Mouse (Mus musculus) liver, embryonic 15.5 days (tissue): ENCODE data around the gene Pou2af1. TPM values are rescaled to one million over a fixed set of nuclear protein-coding genes. Genes with fewer than 3 reads are reported as not detected.

ENCODE experiments used
- ATAC-seq: fragments of 200-750 bp; cut with Nextera tagmentation; 2 replicates; pipeline ENCODE4 v1.8.0; 2017; ENCODE audit warnings: moderate number of reproducible peaks, mild to moderate bottlenecking, moderate library complexity; ENCODE audit not compliant: insufficient read depth
- H3K27ac ChIP-seq: fragments of 300-500 bp; sonication (generic); replicated peaks from 2 replicates; pipeline ENCODE4 v1.5.1; 2015; ENCODE audit warnings: mild to moderate bottlenecking, inconsistent platforms
- H3K27me3 ChIP-seq: fragments of 300-500 bp; sonication (generic); 2 replicates; pipeline ENCODE4 v1.6.1; 2015; ENCODE audit warnings: mild to moderate bottlenecking, inconsistent platforms
- H3K36me3 ChIP-seq: fragments of 300-500 bp; sonication (generic); replicated peaks from 2 replicates; pipeline ENCODE4 v1.6.1; 2015; ENCODE audit warnings: moderate library complexity, mild to moderate bottlenecking, inconsistent platforms
- H3K4me1 ChIP-seq: fragments of 300-500 bp; sonication (generic); replicated peaks from 2 replicates; pipeline ENCODE4 v1.6.1; 2015; ENCODE audit warnings: inconsistent platforms
- H3K4me2 ChIP-seq: fragments of 300-500 bp; sonication (generic); 2 replicates; pipeline ENCODE4 v1.6.1; 2015; ENCODE audit warnings: moderate library complexity, mild to moderate bottlenecking, inconsistent platforms
- H3K4me3 ChIP-seq: fragments of 300-500 bp; sonication (generic); replicated peaks from 2 replicates; pipeline ENCODE4 v1.5.1; 2015; ENCODE audit warnings: mild to moderate bottlenecking, inconsistent platforms
- H3K9ac ChIP-seq: fragments of 300-500 bp; sonication (generic); 2 replicates; pipeline ENCODE4 v1.6.1; 2015; ENCODE audit warnings: moderate library complexity, mild to moderate bottlenecking, inconsistent platforms
- H3K9me3 ChIP-seq: fragments of 300-500 bp; sonication (generic); replicated peaks from 2 replicates; pipeline ENCODE4 v1.6.1; 2016; ENCODE audit warnings: inconsistent platforms
- WGBS: fragments of 180-500 bp; shearing (Covaris S2); methylation state at CpG from one replicate; pipeline ENCODE4 v1.1.7; 2015; ENCODE audit warnings: mixed read lengths; ENCODE audit not compliant: insufficient replicate concordance; 5-methylcytosine and 5-hydroxymethylcytosine counted together
- polyA plus RNA-seq: library from polyadenylated mRNA; unstranded; fragments of >200 nt; fragmentation: Nextera tagmentation; extraction: Ambion mirVana; gene quantifications from 2 replicates; pipeline ENCODE4 v1.2.1, GENCODE M21; 2015

The Pou2af1 gene
- polyA plus RNA-seq, result 1.3 and 1.5 TPM in 2 replicates

GRCm38 (mm10) chr9:51213023-51213728 is at the start of gene Pou2af1:
TSS of gene Pou2af1 (plus strand) at chr9:51213708.
- no peaks in the 10 kb centered on the region for H3K9me3 ChIP-seq
- no peaks in the 10 kb centered on the region for H3K4me1 ChIP-seq
- no peak within 1 kb of the TSS for H3K4me2 ChIP-seq
- H3K27me3 ChIP-seq, result no peaks in the 10 kb centered on the region
- 69% methylated on average over 20 of the region's 20 CpGs for WGBS
- no peaks in the 10 kb centered on the region for H3K36me3 ChIP-seq
- ATAC-seq, result no peak
- no peak within 1 kb of the TSS for H3K9ac ChIP-seq
- H3K27ac ChIP-seq, result no peak within 1 kb of the TSS
- no peak within 1 kb of the TSS for H3K4me3 ChIP-seq

- Histone ChIP-seq H3K9ac (no peak overlapping the region), H3K4me3 (no peak overlapping the region), H3K27me3 (peaks cover 4% of the 10 kb centered on the region), H3K9me3 (no peaks in the 10 kb centered on the region), H3K27ac (no peak overlapping the region), H3K4me1 (no peaks in the 10 kb centered on the region), H3K36me3 (no peaks in the 10 kb centered on the region), H3K4me2 (no peak overlapping the region)
- WGBS, result 66% methylated on average over 5 of the region's 5 CpGs
- ATAC-seq, result no peak
Measured at GRCm38 (mm10) chr9:51163989-51164388, 49.5 kb upstream of the Pou2af1 start.

GRCm38 (mm10) chr9:51165312-51166180 is 48.0 kb upstream of the Pou2af1 start, which contains the start of gene Gm32742:
TSS of gene Gm32742 (minus strand) at chr9:51165517.
- Histone ChIP-seq H3K9ac (no peak within 1 kb of the TSS), H3K27me3 (peaks cover 2% of the 10 kb centered on the region; the same call in 1 of the 2 replicates), H3K4me1 (no peaks in the 10 kb centered on the region), H3K4me3 (no peak within 1 kb of the TSS), H3K4me2 (no peak within 1 kb of the TSS), H3K36me3 (no peaks in the 10 kb centered on the region), H3K9me3 (no peaks in the 10 kb centered on the region), H3K27ac (no peak within 1 kb of the TSS)
- WGBS, result 16% methylated on average over 6 of the region's 6 CpGs
- no peak for ATAC-seq

GRCm38 (mm10) chr9:51167954-51168353 is 45.6 kb upstream of the Pou2af1 start:
- no peak overlapping the region for H3K4me2 ChIP-seq
- H3K4me1 ChIP-seq, result no peaks in the 10 kb centered on the region
- 54% methylated on average over 11 of the region's 11 CpGs for WGBS
- ATAC-seq, result no peak
- no peak overlapping the region for H3K9ac ChIP-seq
- H3K36me3 ChIP-seq, result no peaks in the 10 kb centered on the region
- no peak overlapping the region for H3K4me3 ChIP-seq
- H3K27ac ChIP-seq, result no peak overlapping the region
- no peaks in the 10 kb centered on the region for H3K9me3 ChIP-seq
- H3K27me3 ChIP-seq, result no peaks in the 10 kb centered on the region

- Histone ChIP-seq H3K36me3 (no peaks in the 10 kb centered on the region), H3K4me1 (no peaks in the 10 kb centered on the region), H3K4me3 (no peak overlapping the region), H3K9ac (no peak overlapping the region), H3K27me3 (no peaks in the 10 kb centered on the region), H3K27ac (no peak overlapping the region), H3K4me2 (no peak overlapping the region), H3K9me3 (no peaks in the 10 kb centered on the region)
- no peak for ATAC-seq
- WGBS, result 50% methylated on average over 5 of the region's 5 CpGs
Measured at GRCm38 (mm10) chr9:51168698-51169097, 44.8 kb upstream of the Pou2af1 start.

- ATAC-seq, result no peak
- no peak overlapping the region for H3K4me2 ChIP-seq
- no peaks in the 10 kb centered on the region for H3K27me3 ChIP-seq
- H3K4me3 ChIP-seq, result no peak overlapping the region
- H3K9me3 ChIP-seq, result no peaks in the 10 kb centered on the region
- no peak overlapping the region for H3K9ac ChIP-seq
- H3K36me3 ChIP-seq, result no peaks in the 10 kb centered on the region
- no peak overlapping the region for H3K27ac ChIP-seq
- WGBS, result 53% methylated on average over 7 of the region's 7 CpGs
- no peaks in the 10 kb centered on the region for H3K4me1 ChIP-seq
Measured at GRCm38 (mm10) chr9:51169133-51169532, 44.4 kb upstream of the Pou2af1 start.

- Histone ChIP-seq H3K4me2 (no peak overlapping the region), H3K27ac (no peak overlapping the region), H3K4me1 (no peaks in the 10 kb centered on the region), H3K36me3 (no peaks in the 10 kb centered on the region), H3K9me3 (no peaks in the 10 kb centered on the region), H3K9ac (no peak overlapping the region), H3K27me3 (no peaks in the 10 kb centered on the region), H3K4me3 (no peak overlapping the region)
- WGBS, result 51% methylated on average over 6 of the region's 6 CpGs
- ATAC-seq, result no peak
Measured at GRCm38 (mm10) chr9:51170298-51170697, 43.2 kb upstream of the Pou2af1 start.

- no peaks in the 10 kb centered on the region for H3K9me3 ChIP-seq
- H3K9ac ChIP-seq, result no peak overlapping the region
- H3K4me3 ChIP-seq, result no peak overlapping the region
- no peak for ATAC-seq
- H3K27me3 ChIP-seq, result no peaks in the 10 kb centered on the region
- no peaks in the 10 kb centered on the region for H3K36me3 ChIP-seq
- no peak overlapping the region for H3K27ac ChIP-seq
- WGBS, result 41% methylated on average over 8 of the region's 8 CpGs
- H3K4me1 ChIP-seq, result no peaks in the 10 kb centered on the region
- H3K4me2 ChIP-seq, result no peak overlapping the region
Measured at GRCm38 (mm10) chr9:51174890-51175464, 38.5 kb upstream of the Pou2af1 start.

GRCm38 (mm10) chr9:51175722-51176121 is 37.8 kb upstream of the Pou2af1 start:
- Histone ChIP-seq H3K9me3 (no peaks in the 10 kb centered on the region), H3K4me1 (no peaks in the 10 kb centered on the region), H3K4me2 (no peak overlapping the region), H3K36me3 (no peaks in the 10 kb centered on the region), H3K4me3 (no peak overlapping the region), H3K27ac (no peak overlapping the region), H3K9ac (no peak overlapping the region), H3K27me3 (no peaks in the 10 kb centered on the region; the same call in 1 of the 2 replicates)
- WGBS, result 77% methylated on average over 1 of the region's 1 CpGs
- ATAC-seq, result no peak

- no peak overlapping the region for H3K9ac ChIP-seq
- H3K9me3 ChIP-seq, result no peaks in the 10 kb centered on the region
- no peak overlapping the region for H3K27ac ChIP-seq
- H3K4me1 ChIP-seq, result no peaks in the 10 kb centered on the region
- no peaks in the 10 kb centered on the region for H3K36me3 ChIP-seq
- ATAC-seq, result no peak
- H3K4me2 ChIP-seq, result no peak overlapping the region
- H3K27me3 ChIP-seq, result no peaks in the 10 kb centered on the region; the same call in 1 of the 2 replicates
- 76% methylated on average over 1 of the region's 1 CpGs for WGBS
- H3K4me3 ChIP-seq, result no peak overlapping the region
Measured at GRCm38 (mm10) chr9:51178297-51178696, 35.2 kb upstream of the Pou2af1 start.

- Histone ChIP-seq H3K27me3 (no peaks in the 10 kb centered on the region; the same call in 1 of the 2 replicates), H3K9me3 (no peaks in the 10 kb centered on the region), H3K4me3 (no peak overlapping the region), H3K27ac (no peak overlapping the region), H3K4me1 (no peaks in the 10 kb centered on the region), H3K4me2 (no peak overlapping the region), H3K36me3 (no peaks in the 10 kb centered on the region), H3K9ac (no peak overlapping the region)
- WGBS, result 63% methylated on average over 5 of the region's 5 CpGs
- no peak for ATAC-seq
Measured at GRCm38 (mm10) chr9:51180621-51181020, 32.9 kb upstream of the Pou2af1 start.
